ENCODE assay signal across 10 mouse cellular contexts in genomic region chr1:132374873-132375244, GRCm38 (mm10). TPM values are rescaled to one million over a fixed set of nuclear protein-coding genes. Genes with fewer than 3 reads are reported as not detected.
A peak's percentile ranks its signal among the peaks of the same experiment; 100 is the strongest.
DNase-seq lines count a peak whose midpoint lies in the region; ATAC-seq lines count a peak whose summit lies in the region.
"Had no signal": no experiment of that assay in that cellular context is flagged by ENCODE, and none has a peak within 500 bp of the region (broad histone marks: within the 10 kb centered on the region; RNA-seq: fewer than 3 reads in every experiment).

No protein-coding gene starts in this region.

- no peak overlapping the region for H3K9ac ChIP-seq in lung, embryonic 15.5 days
- H3K9ac ChIP-seq in heart, embryonic 16.5 days (ENCODE audit: low read length), result peak overlapping the region; percentile 18; the same call in 1 of the 2 replicates
- no peak overlapping the region for H3K9ac ChIP-seq in midbrain, embryonic 15.5 days

- ATAC-seq in erythroblast, adult 5-6 weeks (replicated peaks; ENCODE audit: low FRiP score, poor library complexity, severe bottlenecking), result no peak
- ATAC-seq in lung, embryonic 15.5 days (ENCODE audit: borderline replicate concordance, extremely low read depth, low FRiP score, low TSS enrichment), result no peak
- ATAC-seq in heart, embryonic 16.5 days (replicated peaks; ENCODE audit: extremely low read depth, insufficient read depth, low FRiP score), result no peak
- no peak for ATAC-seq in midbrain, embryonic 15.5 days (replicated peaks)

- 65% methylated on average over 3 of the region's 3 CpGs for WGBS in lung, embryonic 15.5 days
- whole genome bisulfite sequencing in heart, embryonic 16.5 days, result 69% methylated on average over 3 of the region's 3 CpGs
- WGBS in midbrain, embryonic 15.5 days, result 82% methylated on average over 3 of the region's 3 CpGs

- H3K36me3 ChIP-seq in erythroblast, embryonic 14.5 days (ENCODE audit: control insufficient read depth), result peaks cover 100% of the 10 kb centered on the region
- 0 out of 2 replicates have a peak, but pooled peaks cover 4% of the 10 kb centered on the region for H3K36me3 ChIP-seq in lung, embryonic 15.5 days
- peaks cover 2% of the 10 kb centered on the region; the same call in 1 of the 2 replicates for H3K36me3 ChIP-seq in heart, embryonic 16.5 days (ENCODE audit: control insufficient read depth, insufficient read depth)
- H3K36me3 ChIP-seq in midbrain, embryonic 15.5 days (replicated peaks), result peaks cover 13% of the 10 kb centered on the region; the same call in 1 of the 2 replicates

- H3K4me1 ChIP-seq in erythroblast, embryonic 14.5 days (ENCODE audit: control insufficient read depth), result peaks cover 99% of the 10 kb centered on the region
- peaks cover 73% of the 10 kb centered on the region for H3K4me1 ChIP-seq in lung, embryonic 15.5 days
- H3K4me1 ChIP-seq in heart, embryonic 16.5 days (ENCODE audit: control insufficient read depth, insufficient read depth, low read length), result peaks cover 67% of the 10 kb centered on the region
- H3K4me1 ChIP-seq in midbrain, embryonic 15.5 days, result peaks cover 68% of the 10 kb centered on the region

- peak overlapping the region; percentile 60 for H3K4me3 ChIP-seq in erythroblast, embryonic 14.5 days (replicated peaks)
- H3K4me3 ChIP-seq in lung, embryonic 15.5 days, result no peak overlapping the region
- H3K4me3 ChIP-seq in heart, embryonic 16.5 days (ENCODE audit: low read length), result no peak overlapping the region
- no peak overlapping the region for H3K4me3 ChIP-seq in midbrain, embryonic 15.5 days

- peak overlapping the region; percentile 70 for H3K27ac ChIP-seq in lung, embryonic 15.5 days
- peak overlapping the region; percentile 65 for H3K27ac ChIP-seq in heart, embryonic 16.5 days (ENCODE audit: low read length)
- H3K27ac ChIP-seq in midbrain, embryonic 15.5 days, result peak overlapping the region; percentile 38

- H3K4me2 ChIP-seq in lung, embryonic 15.5 days, result no peak overlapping the region
- H3K4me2 ChIP-seq in heart, embryonic 16.5 days (ENCODE audit: low read depth, low read length), result no peak overlapping the region; the same call in 1 of the 2 replicates
- no peak overlapping the region for H3K4me2 ChIP-seq in midbrain, embryonic 15.5 days

- no peak for DNase-seq in lung, postnatal 14 days
- no peak for DNase-seq in urinary bladder, adult 2 months (ENCODE audit: low spot score)
- no peak for DNase-seq in cerebellum, postnatal 4 days (ENCODE audit: low spot score in 2 of 2)
- DNase-seq: cerebellum, adult 11-12 months; gastrocnemius, postnatal 36 days had no signal

- H3K9me3 ChIP-seq in erythroblast, embryonic 14.5 days (ENCODE audit: control insufficient read depth, low read length), result no peaks in the 10 kb centered on the region
- no peaks in the 10 kb centered on the region for H3K9me3 ChIP-seq in lung, embryonic 15.5 days
- H3K9me3 ChIP-seq in heart, embryonic 16.5 days (replicated peaks; ENCODE audit: control insufficient read depth, low read length), result no peaks in the 10 kb centered on the region
- H3K9me3 ChIP-seq in midbrain, embryonic 15.5 days, result no peaks in the 10 kb centered on the region

- H3K27me3 ChIP-seq in erythroblast, embryonic 14.5 days (ENCODE audit: control insufficient read depth), result no peaks in the 10 kb centered on the region
- H3K27me3 ChIP-seq in lung, embryonic 15.5 days, result no peaks in the 10 kb centered on the region
- H3K27me3 ChIP-seq in heart, embryonic 16.5 days (ENCODE audit: control insufficient read depth, insufficient read depth, low read length), result no peaks in the 10 kb centered on the region
- no peaks in the 10 kb centered on the region for H3K27me3 ChIP-seq in midbrain, embryonic 15.5 days (replicated peaks)

RNA-seq across cellular contexts. Expression of gene Tmcc2, which starts 16.2 kb away (rescaled TPM):
- 409 and 495 TPM in 2 replicates for polyA plus RNA-seq in erythroblast, embryonic 14.5 days (2012)
- total RNA-seq in erythroblast, adult 5-6 weeks (2015; ENCODE audit: low replicate concordance), result 2,859 and 3,164 TPM in 2 replicates
- total RNA-seq in erythroblast, adult 5-6 weeks (2017; ENCODE audit: low replicate concordance), result 5,593 and 6,096 TPM in 2 replicates
- 10.7 and 13.2 TPM in 2 replicates for polyA plus RNA-seq in lung, embryonic 15.5 days (2015; fragmentation: Nextera tagmentation; extraction: Ambion mirVana)
- 10.6 and 11.1 TPM in 2 replicates for polyA plus RNA-seq in heart, embryonic 16.5 days (2015; fragmentation: Nextera tagmentation; extraction: Ambion mirVana)
- polyA plus RNA-seq in midbrain, embryonic 15.5 days (2015; fragmentation: Nextera tagmentation; extraction: Ambion mirVana), result 38.4 and 39.4 TPM in 2 replicates
- 7.9 and 9.8 TPM in 2 replicates for polyA plus RNA-seq in urinary bladder, adult 2 months (2012; rRNA removed)

RNA-seq across cellular contexts. Expression of gene Dstyk, which starts 42.5 kb away (rescaled TPM):
- 0.07 and 0.09 TPM in 2 replicates for polyA plus RNA-seq in erythroblast, embryonic 14.5 days (2012)
- 36.8 and 37.3 TPM in 2 replicates for total RNA-seq in erythroblast, adult 5-6 weeks (2015; ENCODE audit: low replicate concordance)
- 46.4 and 59.1 TPM in 2 replicates for total RNA-seq in erythroblast, adult 5-6 weeks (2017; ENCODE audit: low replicate concordance)
- 14.5 and 15.4 TPM in 2 replicates for polyA plus RNA-seq in lung, embryonic 15.5 days (2015; fragmentation: Nextera tagmentation; extraction: Ambion mirVana)
- polyA plus RNA-seq in heart, embryonic 16.5 days (2015; fragmentation: Nextera tagmentation; extraction: Ambion mirVana), result 9.1 and 10.5 TPM in 2 replicates
- 12.1 and 12.4 TPM in 2 replicates for polyA plus RNA-seq in midbrain, embryonic 15.5 days (2015; fragmentation: Nextera tagmentation; extraction: Ambion mirVana)
- 20.2 and 20.8 TPM in 2 replicates for polyA plus RNA-seq in urinary bladder, adult 2 months (2012; rRNA removed)

RNA-seq across cellular contexts. Expression of gene Nuak2, which starts 58.9 kb away (rescaled TPM):
- polyA plus RNA-seq in erythroblast, embryonic 14.5 days (2012), result 0.02 TPM in 1 of 2 replicates, not detected in the other
- total RNA-seq in erythroblast, adult 5-6 weeks (2015; ENCODE audit: low replicate concordance), result 4.4 and 7.7 TPM in 2 replicates
- 1.8 and 3.7 TPM in 2 replicates for total RNA-seq in erythroblast, adult 5-6 weeks (2017; ENCODE audit: low replicate concordance)
- 19.5 and 21.1 TPM in 2 replicates for polyA plus RNA-seq in lung, embryonic 15.5 days (2015; fragmentation: Nextera tagmentation; extraction: Ambion mirVana)
- 3.4 and 4.3 TPM in 2 replicates for polyA plus RNA-seq in heart, embryonic 16.5 days (2015; fragmentation: Nextera tagmentation; extraction: Ambion mirVana)
- 26.1 and 27.9 TPM in 2 replicates for polyA plus RNA-seq in midbrain, embryonic 15.5 days (2015; fragmentation: Nextera tagmentation; extraction: Ambion mirVana)
- 3.4 TPM in 2 replicates for polyA plus RNA-seq in urinary bladder, adult 2 months (2012; rRNA removed)

Comparison
In these comparisons a context has a peak if more than half of its experiments do, and no peak if none do; other contexts are left out.
1. RNA of gene Tmcc2, which starts 16.2 kb away (polyA plus RNA-seq): 409 to 495 TPM in erythroblast, embryonic 14.5 days; 38.4 to 39.4 TPM in midbrain, embryonic 15.5 days, 10.7 to 13.2 TPM in lung, embryonic 15.5 days, 10.6 to 11.1 TPM in heart, embryonic 16.5 days and 7.9 to 9.8 TPM in urinary bladder, adult 2 months; every median in the first group is over 10 times any median in the second.
2. Peak in every context shown above with its lines, with median percentiles within 50 percentile points of each other: H3K27ac ChIP-seq.